Mouse (Mus musculus) kidney, adult 2 months (tissue): ENCODE data around the gene Ino80.
"Not testable (repeated sequence)": the region's sequence is repeated elsewhere in the genome, so short reads cannot be mapped to it uniquely, and the experiment has no call there.

Experiments
- CTCF ChIP-seq: fragments of 200-500 bp; conservative IDR thresholded peaks from 2 replicates; pipeline ENCODE4 v1.5.1; 2011; ENCODE audit warnings: low read depth, mild to moderate bottlenecking, control low read depth, low read length, moderate library complexity, mixed read lengths; ENCODE audit not compliant: insufficient read depth, insufficient read length
- POLR2A ChIP-seq: fragments of 200-500 bp; IDR thresholded peaks from one replicate; pipeline ENCODE4 v1.6.1; 2011; ENCODE audit warnings: low read depth, low read length, control low read depth

GRCm38 (mm10) chr2:119508518-119508917 lies 31.0 kb upstream of the Ino80 start:
- not testable (repeated sequence) for TF ChIP-seq CTCF, POLR2A
